Mouse (Mus musculus) right cerebral cortex, postnatal 4 days (tissue): ENCODE results near the gene Cnnm4.
A peak's percentile ranks its signal among the peaks of the same experiment; 100 is the strongest.

ENCODE experiments used
- DNase-seq: peaks from one replicate; pipeline ENCODE4 v3.0.0-alpha.2; 2022

Cnnm4 gene

DNA sequence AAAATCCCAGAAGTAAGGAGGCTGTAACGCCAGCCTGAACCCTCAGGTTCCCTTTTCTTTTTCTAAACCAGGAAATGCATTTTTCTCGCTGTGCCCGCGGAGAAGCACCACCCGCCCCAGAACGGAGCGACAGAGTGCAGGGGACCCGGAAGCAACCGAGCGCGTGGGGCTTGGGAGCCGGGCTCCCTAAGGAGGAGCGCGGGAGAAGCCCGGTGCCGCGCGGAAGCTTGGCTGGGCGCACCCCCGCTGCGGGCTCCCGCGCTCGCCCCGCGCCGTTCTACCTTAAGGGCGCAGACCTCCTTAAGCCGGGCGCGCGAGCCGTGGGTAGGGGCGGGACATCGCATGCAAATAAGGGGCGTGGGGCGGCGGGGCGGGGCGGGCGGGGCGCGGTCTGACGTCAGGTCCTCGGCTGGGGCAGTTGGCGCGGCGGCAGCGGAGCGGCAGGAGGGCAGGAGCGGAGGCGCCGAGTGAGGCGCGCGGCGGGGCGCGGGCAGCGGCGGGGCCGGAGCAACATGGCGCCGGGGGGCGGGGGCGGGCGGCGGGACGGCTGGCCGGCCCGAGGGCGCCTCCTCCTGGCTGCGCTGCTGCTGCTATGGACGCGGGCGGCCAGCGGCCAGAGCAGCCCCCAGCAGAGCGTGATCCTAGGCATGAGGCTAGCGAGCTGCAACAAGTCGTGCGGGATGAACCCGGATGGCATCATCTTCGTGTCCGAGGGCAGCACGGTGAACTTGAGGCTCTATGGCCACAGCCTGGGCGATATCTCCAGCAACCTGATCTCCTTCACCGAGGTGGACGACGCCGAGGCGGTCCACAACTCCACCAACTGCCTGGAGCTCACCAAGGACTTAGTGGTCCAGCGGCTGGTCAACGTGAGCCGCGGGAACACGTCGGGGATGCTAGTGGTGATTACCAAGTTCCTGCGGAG lies at the start of gene Cnnm4:
Gene Cnnm4 (plus strand): TSS at position 440 of the 925 bp plus-strand sequence.
- peak; percentile 84 for DNase-seq

DNA sequence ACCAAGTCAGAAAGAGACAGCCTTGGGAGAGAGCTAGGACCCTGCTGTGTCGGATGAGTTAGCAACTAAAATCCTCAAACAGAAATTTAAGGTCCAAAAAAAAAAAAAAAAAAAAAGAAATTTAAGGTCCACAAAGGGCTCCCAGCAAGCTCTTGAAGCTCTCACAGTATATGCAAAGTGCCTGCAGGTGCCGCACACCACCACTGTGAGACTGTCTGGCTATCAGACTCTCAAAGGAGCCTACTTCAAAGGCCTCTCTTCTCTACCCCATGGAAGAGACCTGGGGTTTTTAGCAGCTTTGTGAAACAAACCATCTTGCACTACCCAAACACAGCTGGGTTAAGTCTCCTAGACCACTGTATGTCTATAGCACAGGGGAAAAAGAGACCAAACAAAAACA lies 41.9 kb upstream of the Cnnm4 start:
- no peak for DNase-seq

DNA sequence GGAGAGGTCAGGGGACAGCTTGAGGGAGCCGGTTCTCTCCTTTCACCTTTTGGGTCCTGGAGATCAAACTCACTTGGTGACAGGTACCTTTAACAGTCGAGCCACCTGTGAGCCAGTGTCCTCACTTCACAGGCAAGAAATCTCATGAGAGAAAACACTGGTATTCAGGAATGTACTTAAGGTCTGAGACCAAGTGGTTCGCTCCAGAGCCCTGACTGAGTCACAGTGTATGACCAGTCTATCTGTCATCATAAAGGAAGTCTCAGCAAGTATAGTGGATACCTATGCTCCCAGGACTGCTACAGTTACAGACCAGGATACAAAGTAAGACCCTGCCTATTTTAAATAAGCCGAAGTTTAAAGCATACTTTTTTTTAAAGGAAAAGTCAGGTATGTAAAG lies 38.4 kb upstream of the Cnnm4 start:
- no peak for DNase-seq

DNA sequence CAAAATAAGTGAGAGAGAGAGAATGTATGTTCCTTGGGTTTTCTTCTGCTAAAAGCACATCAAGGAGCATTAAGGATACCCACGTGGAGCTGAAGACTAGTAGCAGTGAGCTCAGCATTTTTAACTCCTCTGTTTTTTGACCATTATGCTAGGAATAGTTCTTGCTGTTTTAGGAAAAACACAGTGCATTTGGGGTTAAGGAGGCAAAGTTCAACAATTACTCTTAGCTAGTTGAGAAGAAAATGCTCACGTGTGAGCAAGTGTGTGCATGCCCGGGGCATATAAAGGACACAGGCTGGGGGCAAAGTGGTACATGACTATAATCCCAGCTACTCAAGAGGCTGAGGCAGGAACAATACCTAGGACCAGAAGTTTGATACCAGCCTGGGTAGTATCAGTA lies 37.8 kb upstream of the Cnnm4 start:
- DNase-seq, result no peak

DNA sequence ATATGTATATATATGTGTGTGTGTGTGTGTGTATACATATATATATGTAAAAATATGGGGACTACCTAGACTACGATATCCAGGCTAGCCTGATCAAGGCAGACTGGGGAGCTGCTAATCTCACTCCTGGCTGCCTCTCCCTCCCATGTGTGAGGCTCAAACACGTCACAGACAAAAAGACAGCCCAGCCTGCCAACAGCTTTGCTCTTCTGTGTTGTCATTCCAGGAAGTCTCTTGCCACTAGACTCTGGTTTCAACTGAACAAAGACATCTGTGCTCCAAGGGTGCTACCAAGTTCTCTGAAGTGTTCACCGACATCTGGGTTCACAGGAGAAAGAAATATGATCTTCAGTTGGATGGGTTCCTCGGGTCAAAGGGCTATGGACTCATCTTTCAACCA lies 36.3 kb upstream of the Cnnm4 start:
- DNase-seq, result no peak

DNA sequence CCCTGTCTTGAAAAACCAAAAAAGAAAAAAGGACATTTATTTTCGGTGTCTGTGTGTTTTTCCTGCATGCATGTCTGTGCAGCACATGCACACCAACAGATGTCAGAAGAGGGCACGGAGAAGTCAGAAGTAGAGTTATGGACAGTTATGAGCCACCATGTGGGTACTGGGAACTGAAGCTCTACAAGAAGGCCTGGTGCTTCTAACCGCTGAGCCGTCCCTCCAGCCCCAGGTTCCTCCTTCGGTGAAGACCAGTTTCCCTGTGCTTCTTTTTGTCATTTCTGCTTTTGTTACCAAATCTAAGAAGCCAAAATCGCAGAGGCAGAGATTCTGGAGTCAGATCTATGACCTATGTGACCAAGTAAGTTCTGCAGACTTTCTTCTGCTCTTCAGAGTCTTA lies 34.9 kb upstream of the Cnnm4 start:
- no peak for DNase-seq

DNA sequence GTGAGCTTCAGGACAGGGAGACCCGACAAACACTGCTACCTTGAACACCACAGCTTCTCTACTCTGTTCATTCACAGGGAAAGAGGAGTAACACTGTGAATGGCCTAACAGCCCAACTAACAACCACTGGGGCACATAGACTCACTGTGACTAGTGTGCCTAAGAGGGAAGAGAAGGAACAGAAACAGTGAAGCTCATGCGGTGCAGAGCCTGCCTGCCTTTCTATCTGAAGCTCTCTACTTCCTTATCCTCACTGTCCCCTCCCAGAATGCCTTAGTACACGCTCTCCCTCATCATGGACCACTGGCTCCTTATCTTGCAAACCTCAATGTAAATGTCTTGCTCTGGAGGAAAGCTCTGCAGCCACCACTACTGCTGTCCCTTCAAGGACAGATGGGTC lies 34.2 kb upstream of the Cnnm4 start:
- DNase-seq, result no peak

DNA sequence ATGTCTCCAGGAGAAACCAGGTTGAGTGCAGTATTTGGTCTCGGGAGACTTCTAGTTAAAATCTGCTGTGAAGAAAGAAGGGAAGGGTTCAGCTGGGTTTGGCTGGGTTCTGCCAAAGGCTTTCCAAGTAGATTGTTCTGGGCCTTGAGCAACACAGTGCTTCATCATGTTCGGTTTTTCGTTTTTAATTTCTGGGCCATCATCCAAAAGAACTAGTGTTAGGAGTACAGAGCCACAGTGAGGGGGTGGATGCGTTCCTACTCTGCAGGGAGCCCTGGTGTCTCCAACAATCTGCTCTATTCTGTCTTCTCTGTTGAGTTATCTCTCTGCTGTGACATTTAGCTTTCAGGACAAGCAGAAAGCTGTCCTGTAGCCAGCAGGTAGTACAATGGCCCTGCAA lies 30.3 kb upstream of the Cnnm4 start:
- no peak for DNase-seq

DNA sequence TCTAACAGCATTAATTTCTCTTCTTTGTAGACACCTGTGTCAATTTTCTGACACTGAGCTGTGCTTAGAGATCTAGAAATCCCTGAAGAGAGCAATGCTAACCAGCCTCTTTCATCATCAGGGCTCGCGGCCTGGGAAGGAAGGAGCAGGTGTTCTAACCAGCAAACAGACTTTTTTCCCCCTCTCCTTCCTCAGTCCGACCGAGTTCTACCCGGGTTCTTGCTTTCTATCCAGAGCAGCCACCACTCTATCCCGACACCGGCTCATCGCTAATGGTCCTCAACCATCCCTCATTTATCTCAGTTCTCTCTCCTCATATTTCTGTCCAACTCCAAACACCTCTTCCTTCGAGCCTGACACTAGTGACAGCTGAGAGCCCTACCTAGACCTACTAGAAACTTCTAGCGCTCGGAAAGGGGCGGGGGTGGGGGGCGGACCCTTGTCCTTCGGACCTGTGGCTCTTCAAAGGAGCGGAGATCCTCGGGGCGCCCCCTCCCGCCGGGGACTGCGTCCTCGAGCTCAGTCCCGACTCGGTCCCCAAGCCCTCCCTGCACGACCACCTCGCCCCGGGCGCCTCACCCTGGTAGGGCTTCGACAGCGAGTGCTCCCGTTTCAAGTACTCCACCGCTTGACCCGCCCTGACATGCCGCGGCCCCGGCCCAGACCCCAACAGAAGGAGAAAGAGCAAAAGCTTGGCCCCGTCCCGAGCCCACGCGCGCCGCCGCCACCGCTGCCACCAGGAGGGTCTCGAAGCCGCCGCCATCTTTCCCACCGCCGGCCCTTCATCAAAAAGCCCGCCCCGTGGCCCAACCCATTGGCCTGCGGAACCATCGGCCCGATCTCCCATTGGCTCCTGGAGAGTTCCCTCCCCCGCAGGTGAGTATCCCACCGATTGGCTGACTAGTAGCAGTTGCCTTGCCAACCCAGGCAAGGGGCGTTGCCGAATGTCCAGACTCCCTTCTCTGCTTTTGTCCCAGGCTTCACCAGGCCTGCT lies 26.7 kb upstream of the Cnnm4 start, which contains the start of gene Lman2l:
Gene Lman2l (minus strand): TSS at position 801 of the 994 bp plus-strand sequence.
- peak; percentile 96 for DNase-seq

DNA sequence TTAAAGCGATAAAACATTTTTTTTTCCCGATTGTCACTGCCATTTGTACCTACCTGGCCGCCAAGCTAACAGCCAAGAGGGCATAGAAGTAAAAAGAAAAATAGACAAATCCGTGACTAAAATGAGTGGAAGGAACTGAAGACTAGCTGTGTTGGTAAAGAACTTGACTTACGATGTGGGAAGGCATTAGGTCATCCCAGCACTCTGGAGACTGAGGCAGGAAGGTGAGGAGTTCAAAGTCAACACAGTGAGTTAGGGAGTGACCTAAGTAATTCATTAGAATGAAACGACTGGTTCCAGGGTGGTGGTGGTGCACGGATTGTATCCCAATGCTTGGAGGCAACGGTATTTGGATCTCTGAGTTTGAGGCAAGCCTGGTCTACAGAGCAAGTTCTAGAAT lies 25.9 kb upstream of the Cnnm4 start:
- no peak for DNase-seq

DNA sequence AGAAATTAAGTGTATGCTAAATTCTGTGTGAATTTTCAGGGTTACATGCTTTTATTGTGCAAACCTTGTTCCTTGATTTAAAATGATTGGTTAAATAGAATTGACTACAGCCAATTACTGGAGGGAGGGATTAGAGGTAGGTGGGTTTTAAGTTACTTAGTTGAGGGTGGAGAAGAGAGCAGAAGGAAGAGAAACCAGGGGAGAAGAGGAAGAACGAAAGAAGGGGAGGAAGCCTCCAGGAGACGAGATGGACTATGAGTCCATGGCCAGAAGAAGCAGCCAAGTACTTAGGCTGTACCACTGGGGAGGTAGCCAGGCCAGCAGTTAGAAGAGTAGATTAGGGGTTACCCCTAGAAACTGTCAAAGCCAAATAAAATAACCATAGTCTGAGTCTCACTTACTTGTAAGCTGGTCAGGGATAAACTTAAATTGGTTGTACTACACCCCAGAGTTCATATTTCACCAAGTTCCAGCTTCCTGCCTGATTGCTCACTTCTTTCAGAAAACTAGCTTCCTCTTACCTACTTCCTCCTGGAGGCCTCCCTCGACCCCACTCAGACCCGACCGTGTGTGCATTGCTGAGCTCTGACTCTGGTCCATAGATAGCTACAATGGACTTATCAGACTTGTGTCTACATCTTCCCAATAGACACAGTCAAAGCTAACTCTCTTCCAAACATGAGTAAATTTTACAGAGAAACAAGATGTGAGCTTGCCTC lies 25.2 kb upstream of the Cnnm4 start:
- no peak for DNase-seq

DNA sequence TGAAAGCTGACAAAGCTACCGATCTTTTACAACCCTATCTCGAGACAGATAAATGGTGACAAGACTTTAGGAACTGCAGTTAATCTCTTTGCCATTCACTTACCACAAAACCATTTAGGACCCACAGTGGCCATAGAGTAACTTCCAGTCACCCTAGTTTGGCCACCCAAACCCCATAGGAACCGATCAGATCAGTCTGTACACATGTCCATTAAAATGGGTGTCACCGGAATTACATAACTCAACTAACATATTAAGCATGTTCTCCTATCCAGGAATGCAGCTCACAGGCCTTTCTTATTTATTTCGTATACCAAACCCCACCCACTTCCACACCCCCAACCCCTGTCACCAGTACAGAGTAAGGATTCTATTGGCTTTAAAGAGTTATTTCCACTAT lies 24.6 kb upstream of the Cnnm4 start:
- DNase-seq, result no peak

DNA sequence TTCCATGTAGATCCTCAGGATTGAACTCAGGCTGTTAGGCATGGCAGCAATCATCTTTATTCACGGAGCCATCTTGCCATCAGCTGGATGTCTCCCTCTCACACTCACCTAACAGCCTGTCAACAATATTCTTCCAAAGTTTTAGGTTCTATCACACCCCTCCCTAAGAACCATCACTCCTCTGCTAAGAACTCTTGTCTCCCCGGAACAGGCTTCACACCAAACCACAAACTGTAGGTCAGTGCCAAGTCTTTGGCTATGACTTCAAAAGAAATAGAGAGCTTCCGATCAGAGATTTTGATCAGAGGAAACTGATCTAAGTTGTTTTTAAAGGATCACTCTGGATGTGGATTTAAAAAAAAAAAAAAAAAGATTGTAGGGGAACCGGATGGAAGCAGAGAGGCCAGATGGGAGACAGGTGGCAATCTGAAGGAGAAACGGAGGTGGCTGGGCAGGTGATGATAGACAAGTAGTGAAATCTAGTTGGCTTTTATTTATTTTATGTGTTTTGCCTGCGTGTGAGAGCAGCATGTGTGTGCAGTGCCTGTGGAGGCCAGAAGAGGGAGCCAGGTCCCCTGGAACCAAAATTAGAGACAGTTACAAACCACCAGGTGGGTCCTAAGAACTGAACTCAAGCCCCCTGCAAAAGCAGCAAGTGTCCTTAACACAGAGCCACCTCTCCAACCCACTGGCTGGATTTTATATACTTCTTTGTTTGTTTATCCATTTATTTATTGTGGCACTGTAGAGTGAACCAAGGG lies 17.2 kb upstream of the Cnnm4 start:
- no peak for DNase-seq

DNA sequence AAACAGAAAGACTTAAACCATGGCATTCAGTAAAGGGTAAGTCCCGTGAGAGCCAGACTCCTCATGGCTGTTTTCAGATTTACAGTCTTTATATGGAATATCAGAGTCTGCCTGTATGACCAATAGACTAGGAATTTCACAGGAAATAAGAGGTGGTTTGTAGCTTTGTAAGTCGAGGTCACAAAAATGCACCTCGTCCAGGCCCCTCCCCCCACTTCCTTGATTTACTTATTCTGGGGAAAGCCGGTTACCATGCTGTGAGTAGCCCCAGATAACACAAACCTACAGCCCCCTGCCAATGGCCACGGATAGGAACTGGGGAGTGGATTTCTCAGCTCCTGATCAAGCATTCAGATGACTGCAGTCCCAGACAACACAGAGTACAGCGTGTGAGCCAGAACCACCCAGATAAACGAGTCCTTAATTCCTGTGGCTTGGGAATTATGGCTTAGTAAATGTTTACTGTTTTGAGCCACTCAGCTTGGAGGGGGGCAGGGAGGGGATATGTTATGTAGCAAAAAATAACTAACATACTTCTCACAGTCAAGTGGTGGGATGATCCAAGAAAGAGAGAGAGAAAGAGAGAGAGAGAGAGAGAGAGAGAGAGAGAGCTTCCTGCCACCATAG lies 13.9 kb upstream of the Cnnm4 start:
- DNase-seq, result no peak

DNA sequence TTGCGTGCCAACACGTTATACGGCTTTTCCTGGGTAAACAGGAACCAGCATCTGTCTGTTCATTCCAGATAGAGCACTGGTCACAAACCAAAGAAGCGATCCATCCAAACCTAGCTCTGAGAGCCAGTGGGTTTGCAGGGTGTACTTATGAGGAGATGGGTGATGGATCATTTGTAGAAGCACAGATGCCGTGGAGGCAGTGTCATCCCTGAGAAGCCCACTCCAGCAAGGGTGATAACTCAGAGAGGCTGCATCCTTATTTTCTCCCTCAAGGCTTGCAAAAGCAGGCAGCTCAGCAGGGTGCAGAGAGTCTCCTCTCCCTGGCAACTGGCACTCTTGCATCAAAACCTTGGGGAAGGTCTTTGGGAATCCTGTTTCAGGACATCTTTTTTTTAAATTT lies 13.3 kb upstream of the Cnnm4 start:
- no peak for DNase-seq

DNA sequence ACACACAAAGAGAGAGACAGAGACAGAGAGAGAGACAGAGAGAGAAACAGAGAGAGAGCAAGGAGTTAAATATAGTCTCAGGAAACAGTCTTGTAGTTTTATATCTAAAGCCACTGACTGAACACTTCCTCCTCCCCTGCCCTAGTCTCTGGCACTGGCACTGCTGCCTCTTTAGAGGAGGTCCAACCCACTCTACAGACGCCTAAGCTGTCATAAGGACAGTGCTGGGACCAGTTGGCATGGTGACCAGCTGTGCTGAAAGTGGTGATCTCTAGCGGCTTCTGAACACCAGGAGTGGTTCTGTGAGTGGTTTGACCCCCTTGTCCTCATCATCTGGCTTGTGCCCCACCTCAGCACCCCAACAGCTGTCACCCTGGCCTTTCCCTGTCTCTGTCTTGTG lies 9.6 kb upstream of the Cnnm4 start:
- DNase-seq, result no peak

DNA sequence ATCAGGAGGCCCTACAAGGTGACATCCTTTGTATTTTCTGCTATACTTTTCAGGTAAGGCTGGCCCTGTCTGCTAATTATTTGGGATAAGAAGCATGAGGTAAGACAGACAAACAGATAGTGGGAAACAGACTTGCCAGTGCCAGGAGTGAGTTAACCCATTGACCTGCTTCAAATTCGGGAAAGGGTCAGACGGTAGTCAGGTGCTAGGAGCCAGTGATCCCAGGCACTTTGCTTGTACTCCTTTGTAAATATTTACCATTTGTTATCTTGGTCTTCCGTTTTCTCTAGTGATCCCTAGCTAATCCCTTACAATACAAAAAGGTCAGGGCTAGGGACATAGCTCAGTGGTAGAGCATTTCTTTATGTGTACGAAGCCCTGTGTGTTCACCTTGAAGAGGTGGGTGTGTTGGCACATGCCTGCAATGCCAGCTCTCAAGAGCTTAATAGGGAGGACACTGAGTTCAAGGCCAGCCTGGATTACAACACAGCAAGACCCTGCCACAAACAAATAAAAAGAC lies 5.7 kb upstream of the Cnnm4 start:
- no peak for DNase-seq

DNA sequence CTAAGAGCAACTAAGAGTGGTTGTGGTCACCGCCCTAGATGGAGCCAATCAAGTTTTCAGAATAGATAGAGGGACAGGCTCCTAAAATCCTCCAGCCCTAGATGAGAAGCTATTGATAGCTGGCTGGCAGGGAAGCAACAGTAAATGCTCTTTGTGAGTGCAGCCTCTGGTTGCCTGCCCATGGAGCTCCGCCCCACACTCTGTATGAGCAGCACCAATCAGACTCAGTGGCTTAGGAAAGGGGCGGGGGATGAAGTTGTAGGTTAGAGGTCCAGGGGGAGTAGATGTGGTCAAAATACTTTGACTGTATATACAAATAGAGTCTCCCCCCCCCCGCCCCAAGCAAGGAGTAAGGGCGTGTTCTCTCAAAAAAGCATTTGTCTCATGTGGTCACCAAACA lies 4.0 kb upstream of the Cnnm4 start:
- DNase-seq, result no peak

DNA sequence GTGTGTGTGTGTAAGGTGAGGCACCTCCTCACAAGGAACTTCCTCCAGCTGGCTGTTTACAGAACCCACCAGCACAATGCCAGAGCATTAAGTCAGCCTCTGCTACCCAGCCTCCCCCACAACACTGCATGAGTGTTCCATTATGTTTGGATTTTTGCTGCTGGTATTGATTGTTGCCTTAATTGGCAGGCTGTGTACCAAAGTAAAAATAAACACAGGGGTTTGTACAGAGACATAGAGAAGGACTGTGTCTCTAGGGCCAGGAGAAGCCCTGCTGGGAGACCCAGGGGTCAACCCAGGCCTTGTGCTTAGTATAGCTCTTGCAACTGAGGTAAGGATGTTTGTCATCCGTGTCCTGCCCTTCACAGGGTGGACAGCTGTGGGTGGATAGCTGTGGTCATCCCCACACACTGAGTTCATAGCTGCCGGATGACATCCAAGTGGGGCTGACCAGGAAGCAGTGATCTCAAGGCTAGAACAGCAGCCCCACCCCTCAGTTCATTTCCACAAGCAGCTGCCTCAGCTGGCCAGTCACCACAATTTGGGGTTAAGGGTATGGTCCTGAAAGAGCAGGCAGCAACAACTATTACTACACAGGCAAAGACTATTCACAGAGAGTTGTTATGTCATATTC lies 1.5 kb upstream of the Cnnm4 start:
- DNase-seq, result no peak

DNA sequence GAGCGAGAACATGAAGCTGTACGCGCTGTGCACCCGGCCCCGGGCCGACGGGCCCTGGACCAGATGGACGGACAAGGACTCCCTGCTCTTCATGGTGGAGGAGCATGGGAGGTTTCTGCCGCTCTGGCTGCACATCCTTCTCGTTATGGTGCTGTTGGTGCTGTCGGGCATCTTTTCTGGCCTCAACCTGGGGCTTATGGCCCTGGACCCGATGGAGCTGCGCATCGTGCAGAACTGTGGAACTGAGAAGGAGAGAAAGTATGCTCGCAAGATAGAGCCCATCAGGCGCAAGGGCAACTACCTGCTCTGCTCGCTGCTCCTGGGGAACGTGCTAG lies 653 bp downstream of the Cnnm4 start:
- DNase-seq, result no peak

DNA sequence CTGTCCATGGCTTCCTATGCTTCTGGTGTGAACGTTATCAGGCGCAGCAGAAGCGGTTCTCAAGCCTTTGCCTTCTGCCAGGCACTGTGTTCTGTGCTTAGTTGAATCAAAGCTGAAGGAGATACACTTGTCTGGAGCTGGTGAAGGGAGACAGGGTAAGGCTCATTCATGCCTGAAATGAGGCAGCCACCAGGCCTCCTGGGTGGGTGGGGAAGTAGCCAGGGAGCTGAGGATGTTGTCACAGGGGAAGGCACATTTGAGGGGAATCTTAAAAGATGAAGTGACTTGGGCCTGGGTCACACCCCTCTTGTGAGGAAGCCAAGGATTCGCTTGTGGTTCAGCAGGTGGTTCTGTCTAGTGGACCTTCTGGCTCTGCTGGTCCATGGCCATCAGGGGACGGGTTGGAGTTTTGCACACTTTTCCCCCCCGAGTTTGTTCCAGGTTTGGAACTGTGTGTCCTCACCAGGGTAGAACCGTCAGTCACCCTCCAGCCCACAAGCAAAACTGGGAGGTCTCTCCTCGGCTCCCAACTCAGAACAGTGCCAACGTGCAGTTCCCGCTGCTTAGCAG lies 1.9 kb downstream of the Cnnm4 start:
- no peak for DNase-seq
